Mouse (Mus musculus) bone marrow macrophage, adult 2 months (primary cell): ENCODE measurements around the gene Jarid2.

Experiments used
- CTCF ChIP-seq: IDR thresholded peaks from 2 replicates; pipeline ENCODE4 v1.5.1; 2012; ENCODE audit warnings: low read depth, mild to moderate bottlenecking, low read length, moderate library complexity
- POLR2A ChIP-seq: IDR thresholded peaks from 2 replicates; pipeline ENCODE4 v1.6.1; 2012; ENCODE audit warnings: mild to moderate bottlenecking, low read depth, low read length, borderline replicate concordance

DNA sequence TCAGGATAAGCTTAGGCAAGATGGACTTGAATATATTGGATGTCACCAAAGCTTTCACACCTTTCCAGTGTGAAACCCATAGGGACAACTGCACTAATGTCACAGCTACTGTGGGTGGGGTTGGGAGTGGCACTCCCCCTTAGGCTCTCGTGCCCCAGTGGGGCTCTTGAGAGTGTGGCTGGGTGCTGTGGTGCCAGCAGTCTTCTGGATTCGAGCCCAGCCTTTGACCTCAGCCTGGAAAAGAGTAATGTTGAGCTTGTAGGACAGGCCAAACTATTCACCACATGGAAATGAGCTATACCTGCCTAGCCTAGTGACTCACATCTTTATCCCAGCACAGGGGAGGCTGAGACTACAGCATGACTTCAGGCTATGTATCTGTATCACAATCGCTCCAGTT, 194.8 kb downstream of the Jarid2 start:
- TF ChIP-seq POLR2A (no peak), CTCF (no peak)
